Mouse (Mus musculus): ENCODE data around the gene S100a7a. TPM values are rescaled to one million over a fixed set of nuclear protein-coding genes. Genes with fewer than 3 reads are reported as not detected.

Gene S100a7a
- polyA plus RNA-seq, 1 experiment from 2014 or later: not detected

DNA sequence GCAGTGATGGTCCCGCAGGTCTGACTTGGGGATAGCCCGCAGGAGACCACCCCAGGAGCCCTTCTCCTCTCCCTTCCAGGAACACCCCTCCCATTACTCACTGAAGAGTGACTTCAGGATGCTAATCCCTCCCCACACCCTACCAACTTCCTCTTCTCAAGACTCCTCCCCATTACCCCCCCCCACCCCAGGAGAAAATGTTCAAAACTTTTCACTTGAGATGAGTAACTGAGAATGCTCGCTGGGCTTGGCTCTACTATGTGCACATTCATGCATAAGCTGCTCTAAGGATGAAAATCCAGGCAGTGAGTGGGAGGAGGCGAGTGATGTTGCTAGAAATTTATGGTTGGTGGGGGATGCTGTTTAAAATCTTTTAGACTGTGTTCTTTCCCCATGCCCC is 41.8 kb upstream of the S100a7a start:
- no peaks in the 10 kb centered on the region for H3K9me3 ChIP-seq (ENCODE audit: control insufficient read depth, low read length)
- no peaks in the 10 kb centered on the region for H3K27me3 ChIP-seq (ENCODE audit: control insufficient read depth, insufficient read depth, low read length)
- no peak overlapping the region for H3K4me3 ChIP-seq (ENCODE audit: low read depth, low read length)
- H3K4me1 ChIP-seq (ENCODE audit: control insufficient read depth, insufficient read depth, low read length): no peaks in the 10 kb centered on the region; the same call in 1 of the 2 replicates
- no peak for ATAC-seq (ENCODE audit: low read depth)
- no peak overlapping the region for H3K4me2 ChIP-seq (ENCODE audit: low read depth, low read length)
- H3K9ac ChIP-seq (replicated peaks; ENCODE audit: low read depth, low read length): no peak overlapping the region
- no peaks in the 10 kb centered on the region for H3K36me3 ChIP-seq (ENCODE audit: control insufficient read depth, insufficient read depth, low read length)
- H3K27ac ChIP-seq (ENCODE audit: low read depth, low read length): no peak overlapping the region
- WGBS: 62% methylated on average over 4 of the region's 4 CpGs

- no peak within 1 kb of the TSS for H3K9ac ChIP-seq (replicated peaks; ENCODE audit: low read depth, low read length)
- no peak within 1 kb of the TSS for H3K27ac ChIP-seq (ENCODE audit: low read depth, low read length)
- H3K4me1 ChIP-seq (ENCODE audit: control insufficient read depth, insufficient read depth, low read length): no peaks in the 10 kb centered on the region; the same call in 1 of the 2 replicates
- no peaks in the 10 kb centered on the region for H3K36me3 ChIP-seq (ENCODE audit: control insufficient read depth, insufficient read depth, low read length)
- ATAC-seq (ENCODE audit: low read depth): peak; percentile 76; the same call in 1 of the 2 replicates
- no peaks in the 10 kb centered on the region for H3K9me3 ChIP-seq (ENCODE audit: control insufficient read depth, low read length)
- peak within 1 kb of the TSS; percentile 51 for H3K4me2 ChIP-seq (ENCODE audit: low read depth, low read length)
- H3K4me3 ChIP-seq (ENCODE audit: low read depth, low read length): peak within 1 kb of the TSS; percentile 22; the same call in 1 of the 2 replicates
- H3K27me3 ChIP-seq (ENCODE audit: control insufficient read depth, insufficient read depth, low read length): no peaks in the 10 kb centered on the region
- 1% methylated on average over 23 of the region's 23 CpGs for WGBS
These were observed 41.0 kb upstream of the S100a7a start, which contains the start of gene S100a6 for GRCm38 (mm10) chr3:90612728-90613291. Gene S100a6 (plus strand): TSS chr3:90612882.

DNA sequence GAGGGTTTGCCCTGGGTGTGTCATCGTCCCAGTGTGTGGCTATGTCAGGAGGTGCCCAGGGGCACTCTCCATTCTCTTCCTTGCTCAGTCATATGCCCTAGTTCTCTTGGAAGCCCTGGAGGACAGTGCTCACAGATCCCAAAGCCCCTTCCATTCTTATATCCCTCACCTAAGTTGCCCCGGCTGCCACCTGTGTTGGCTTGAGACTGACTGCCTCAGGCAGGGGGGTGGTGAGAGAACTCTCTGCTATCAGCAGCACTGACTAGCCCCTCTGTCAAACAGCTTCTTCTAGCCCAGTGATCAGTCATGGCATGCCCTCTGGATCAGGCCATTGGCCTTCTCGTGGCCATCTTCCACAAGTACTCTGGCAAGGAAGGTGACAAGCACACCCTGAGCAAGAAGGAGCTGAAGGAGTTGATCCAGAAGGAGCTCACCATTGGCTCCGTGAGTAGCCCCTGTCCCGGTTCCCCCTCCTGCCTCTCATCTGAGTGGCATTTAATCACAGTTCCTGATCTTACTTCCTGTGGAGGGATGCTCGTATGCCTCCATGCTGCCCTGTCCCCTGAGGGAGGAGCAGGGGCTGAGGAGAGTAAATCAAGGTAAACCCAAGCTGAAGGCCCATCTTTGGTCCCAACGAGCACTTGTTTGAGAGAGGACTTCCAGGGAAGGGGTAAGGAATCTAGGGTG is 40.2 kb upstream of the S100a7a start:
- H3K27ac ChIP-seq (ENCODE audit: low read depth, low read length): no peak overlapping the region
- H3K27me3 ChIP-seq (ENCODE audit: control insufficient read depth, insufficient read depth, low read length): no peaks in the 10 kb centered on the region
- H3K9ac ChIP-seq (replicated peaks; ENCODE audit: low read depth, low read length): no peak overlapping the region
- no peak for ATAC-seq (ENCODE audit: low read depth)
- H3K9me3 ChIP-seq (ENCODE audit: control insufficient read depth, low read length): no peaks in the 10 kb centered on the region
- no peaks in the 10 kb centered on the region; the same call in 1 of the 2 replicates for H3K4me1 ChIP-seq (ENCODE audit: control insufficient read depth, insufficient read depth, low read length)
- 75% methylated on average over 7 of the region's 7 CpGs for WGBS
- no peak overlapping the region for H3K4me3 ChIP-seq (ENCODE audit: low read depth, low read length)
- peak overlapping the region; percentile 51; the same call in 1 of the 2 replicates for H3K4me2 ChIP-seq (ENCODE audit: low read depth, low read length)
- no peaks in the 10 kb centered on the region for H3K36me3 ChIP-seq (ENCODE audit: control insufficient read depth, insufficient read depth, low read length)

GRCm38 (mm10) chr3:90614148-90614530 is 39.7 kb upstream of the S100a7a start:
- Histone ChIP-seq H3K9ac (replicated peaks; ENCODE audit: low read depth, low read length) (no peak overlapping the region), H3K4me3 (ENCODE audit: low read depth, low read length) (no peak overlapping the region), H3K4me2 (ENCODE audit: low read depth, low read length) (no peak overlapping the region), H3K27me3 (ENCODE audit: control insufficient read depth, insufficient read depth, low read length) (no peaks in the 10 kb centered on the region), H3K9me3 (ENCODE audit: control insufficient read depth, low read length) (no peaks in the 10 kb centered on the region), H3K27ac (ENCODE audit: low read depth, low read length) (no peak overlapping the region), H3K36me3 (ENCODE audit: control insufficient read depth, insufficient read depth, low read length) (no peaks in the 10 kb centered on the region), H3K4me1 (ENCODE audit: control insufficient read depth, insufficient read depth, low read length) (no peaks in the 10 kb centered on the region; the same call in 1 of the 2 replicates)
- ATAC-seq (ENCODE audit: low read depth): no peak
- WGBS: 85% methylated on average over 6 of the region's 6 CpGs

DNA sequence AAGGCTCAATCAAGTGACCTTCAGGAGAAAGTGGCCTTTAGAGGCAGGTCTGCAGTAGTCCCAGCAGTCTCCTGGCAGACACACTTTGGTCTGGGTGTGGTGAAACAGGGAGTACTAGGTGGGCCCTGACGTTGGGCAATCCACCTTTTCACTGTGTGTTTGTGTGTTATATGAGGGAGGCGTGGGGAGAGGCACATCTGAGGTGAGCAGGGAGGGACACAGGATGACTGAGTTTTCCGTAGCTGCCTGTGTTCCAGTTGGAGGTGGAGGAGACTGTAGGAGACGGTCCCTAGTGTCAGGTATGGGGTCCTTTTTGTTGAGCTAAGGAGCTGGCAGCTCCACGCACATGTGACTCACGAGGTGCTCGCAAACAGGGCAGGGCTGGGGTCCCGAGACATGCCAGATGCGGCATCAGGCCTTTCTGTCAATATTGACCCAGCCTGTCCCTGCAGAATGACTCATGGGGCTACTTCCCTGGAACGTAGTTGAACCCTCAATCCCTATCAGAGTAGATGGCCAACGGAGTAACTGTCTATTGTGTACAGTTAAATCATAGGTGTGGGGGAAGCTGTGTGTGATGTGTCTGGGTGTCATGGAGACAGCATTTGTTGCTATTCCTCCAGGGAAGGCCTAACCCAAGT is 39.1 kb upstream of the S100a7a start:
- no peak overlapping the region for H3K27ac ChIP-seq (ENCODE audit: low read depth, low read length)
- no peak for ATAC-seq (ENCODE audit: low read depth)
- no peaks in the 10 kb centered on the region for H3K27me3 ChIP-seq (ENCODE audit: control insufficient read depth, insufficient read depth, low read length)
- no peaks in the 10 kb centered on the region for H3K36me3 ChIP-seq (ENCODE audit: control insufficient read depth, insufficient read depth, low read length)
- WGBS: 81% methylated on average over 11 of the region's 11 CpGs
- no peak overlapping the region for H3K4me2 ChIP-seq (ENCODE audit: low read depth, low read length)
- H3K9ac ChIP-seq (replicated peaks; ENCODE audit: low read depth, low read length): no peak overlapping the region
- no peaks in the 10 kb centered on the region for H3K9me3 ChIP-seq (ENCODE audit: control insufficient read depth, low read length)
- H3K4me1 ChIP-seq (ENCODE audit: control insufficient read depth, insufficient read depth, low read length): no peaks in the 10 kb centered on the region; the same call in 1 of the 2 replicates
- no peak overlapping the region for H3K4me3 ChIP-seq (ENCODE audit: low read depth, low read length)

- Histone ChIP-seq H3K36me3 (ENCODE audit: control insufficient read depth, insufficient read depth, low read length) (no peaks in the 10 kb centered on the region), H3K4me3 (ENCODE audit: low read depth, low read length) (no peak overlapping the region), H3K4me1 (ENCODE audit: control insufficient read depth, insufficient read depth, low read length) (no peaks in the 10 kb centered on the region; the same call in 1 of the 2 replicates), H3K9me3 (ENCODE audit: control insufficient read depth, low read length) (no peaks in the 10 kb centered on the region), H3K27ac (ENCODE audit: low read depth, low read length) (no peak overlapping the region), H3K4me2 (ENCODE audit: low read depth, low read length) (no peak overlapping the region), H3K27me3 (ENCODE audit: control insufficient read depth, insufficient read depth, low read length) (no peaks in the 10 kb centered on the region), H3K9ac (replicated peaks; ENCODE audit: low read depth, low read length) (no peak overlapping the region)
- WGBS: 14% methylated on average over 7 of the region's 7 CpGs
- peak; percentile 71; the same call in 1 of the 2 replicates for ATAC-seq (ENCODE audit: low read depth)
These were observed 38.4 kb upstream of the S100a7a start for GRCm38 (mm10) chr3:90615415-90615814.

DNA sequence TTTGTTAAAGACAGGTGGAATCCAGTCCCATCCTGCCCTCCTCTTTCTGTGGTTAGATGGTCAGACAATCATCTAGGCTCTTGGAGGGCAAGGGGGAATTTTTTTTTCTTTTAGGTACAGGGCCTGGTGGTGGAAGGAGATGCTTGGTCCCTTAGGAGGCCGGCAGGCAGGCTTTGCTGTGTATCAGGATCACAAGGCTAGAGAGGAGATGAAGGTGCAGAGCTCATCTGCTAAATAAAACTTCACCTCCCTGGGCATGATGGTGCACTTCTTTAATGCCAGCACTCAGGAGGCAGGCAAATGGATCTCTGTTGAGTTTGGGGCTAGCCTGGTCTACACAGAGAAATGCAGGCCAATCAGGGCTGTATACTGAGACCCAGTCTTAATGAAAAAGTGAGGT is 37.9 kb upstream of the S100a7a start:
- no peak for ATAC-seq (ENCODE audit: low read depth)
- 67% methylated on average over 1 of the region's 1 CpGs for WGBS

GRCm38 (mm10) chr3:90617586-90617985 is 36.2 kb upstream of the S100a7a start:
- Histone ChIP-seq H3K36me3 (ENCODE audit: control insufficient read depth, insufficient read depth, low read length) (no peaks in the 10 kb centered on the region), H3K4me1 (ENCODE audit: control insufficient read depth, insufficient read depth, low read length) (no peaks in the 10 kb centered on the region; the same call in 1 of the 2 replicates), H3K4me2 (ENCODE audit: low read depth, low read length) (no peak overlapping the region), H3K9me3 (ENCODE audit: control insufficient read depth, low read length) (no peaks in the 10 kb centered on the region), H3K4me3 (ENCODE audit: low read depth, low read length) (no peak overlapping the region), H3K9ac (replicated peaks; ENCODE audit: low read depth, low read length) (no peak overlapping the region), H3K27me3 (ENCODE audit: control insufficient read depth, insufficient read depth, low read length) (no peaks in the 10 kb centered on the region), H3K27ac (ENCODE audit: low read depth, low read length) (no peak overlapping the region)
- no peak for ATAC-seq (ENCODE audit: low read depth)
- 25% methylated on average over 1 of the region's 1 CpGs for WGBS

More for the DNA sequence above, 37.9 kb upstream of the S100a7a start:
- no peaks in the 10 kb centered on the region for H3K27me3 ChIP-seq (ENCODE audit: control insufficient read depth, insufficient read depth, low read length)
- H3K9me3 ChIP-seq (ENCODE audit: control insufficient read depth, low read length): no peaks in the 10 kb centered on the region
- H3K27ac ChIP-seq (ENCODE audit: low read depth, low read length): no peak overlapping the region
- no peaks in the 10 kb centered on the region; the same call in 1 of the 2 replicates for H3K4me1 ChIP-seq (ENCODE audit: control insufficient read depth, insufficient read depth, low read length)
- H3K9ac ChIP-seq (replicated peaks; ENCODE audit: low read depth, low read length): no peak overlapping the region
- H3K4me3 ChIP-seq (ENCODE audit: low read depth, low read length): no peak overlapping the region
- H3K36me3 ChIP-seq (ENCODE audit: control insufficient read depth, insufficient read depth, low read length): no peaks in the 10 kb centered on the region
- no peak overlapping the region for H3K4me2 ChIP-seq (ENCODE audit: low read depth, low read length)

GRCm38 (mm10) chr3:90621552-90621951 is 32.3 kb upstream of the S100a7a start:
- Histone ChIP-seq H3K27me3 (ENCODE audit: control insufficient read depth, insufficient read depth, low read length) (no peaks in the 10 kb centered on the region), H3K27ac (ENCODE audit: low read depth, low read length) (no peak overlapping the region), H3K4me2 (ENCODE audit: low read depth, low read length) (no peak overlapping the region), H3K4me3 (ENCODE audit: low read depth, low read length) (no peak overlapping the region), H3K4me1 (ENCODE audit: control insufficient read depth, insufficient read depth, low read length) (peaks cover 8% of the 10 kb centered on the region; the same call in 1 of the 2 replicates), H3K9me3 (ENCODE audit: control insufficient read depth, low read length) (no peaks in the 10 kb centered on the region), H3K36me3 (ENCODE audit: control insufficient read depth, insufficient read depth, low read length) (no peaks in the 10 kb centered on the region), H3K9ac (replicated peaks; ENCODE audit: low read depth, low read length) (no peak overlapping the region)
- ATAC-seq (ENCODE audit: low read depth): no peak
- WGBS: 64% methylated on average over 7 of the region's 7 CpGs
